Mouse (Mus musculus) limb, embryonic 10.5 days (tissue): Measurements from ENCODE around the gene Clock. TPM values are rescaled to one million over a fixed set of nuclear protein-coding genes. Genes with fewer than 3 reads are reported as not detected.

Experiments
- DNase-seq: peaks from one replicate; pipeline ENCODE4 v3.0.0-alpha.2; 2017; ENCODE audit warnings: low spot score
- H3K27ac ChIP-seq: fragments of 300-500 bp; sonication (generic); 2 replicates; pipeline ENCODE4 v1.5.1; 2016; ENCODE audit warnings: mild to moderate bottlenecking
- H3K27me3 ChIP-seq: fragments of 300-500 bp; sonication (generic); 2 replicates; pipeline ENCODE4 v1.6.1; 2016; ENCODE audit warnings: low read depth, mild to moderate bottlenecking; ENCODE audit not compliant: poor library complexity, severe bottlenecking
- H3K36me3 ChIP-seq: fragments of 300-500 bp; sonication (generic); 2 replicates; pipeline ENCODE4 v1.6.1; 2016; ENCODE audit warnings: mild to moderate bottlenecking, moderate library complexity
- H3K4me1 ChIP-seq: fragments of 300-500 bp; sonication (generic); 2 replicates; pipeline ENCODE4 v1.6.1; 2016
- H3K4me3 ChIP-seq: fragments of 300-500 bp; sonication (generic); 2 replicates; pipeline ENCODE4 v1.5.1; 2016; ENCODE audit warnings: mild to moderate bottlenecking, moderate library complexity
- H3K9me3 ChIP-seq: fragments of 300-500 bp; sonication (generic); replicated peaks from 2 replicates; pipeline ENCODE4 v1.6.1; 2016; ENCODE audit warnings: mild to moderate bottlenecking
- WGBS: fragments of 180-500 bp; shearing (Covaris S2); methylation state at CpG from one replicate; pipeline ENCODE4 v1.1.7; 2016; 5-methylcytosine and 5-hydroxymethylcytosine counted together
- polyA plus RNA-seq: library from polyadenylated mRNA; unstranded; fragments of >200 nt; fragmentation: Nextera tagmentation; extraction: Ambion mirVana; gene quantifications from 2 replicates; pipeline ENCODE4 v1.2.1, GENCODE M21; 2016

The Clock gene
- polyA plus RNA-seq, 1 experiment from 2014 or later, result 10.6 TPM

GRCm38 (mm10) chr5:76163828-76164390, 140.7 kb downstream of the Clock start:
- 61% methylated on average over 4 of the region's 4 CpGs for WGBS
- no peaks in the 10 kb centered on the region for H3K9me3 ChIP-seq
- no peaks in the 10 kb centered on the region for H3K27me3 ChIP-seq
- no peaks in the 10 kb centered on the region for H3K36me3 ChIP-seq
- H3K4me1 ChIP-seq, result no peaks in the 10 kb centered on the region
- H3K27ac ChIP-seq, result no peak overlapping the region
- H3K4me3 ChIP-seq, result no peak overlapping the region
- no peak for DNase-seq

- 81% methylated on average over 5 of the region's 5 CpGs for WGBS
- Histone ChIP-seq H3K4me1 (no peaks in the 10 kb centered on the region), H3K27ac (no peak overlapping the region), H3K9me3 (no peaks in the 10 kb centered on the region), H3K4me3 (no peak overlapping the region), H3K36me3 (no peaks in the 10 kb centered on the region), H3K27me3 (no peaks in the 10 kb centered on the region)
- DNase-seq, result no peak
Measured at GRCm38 (mm10) chr5:76162926-76163325, 141.7 kb downstream of the Clock start.

- Histone ChIP-seq H3K4me1 (no peaks in the 10 kb centered on the region), H3K4me3 (no peak overlapping the region), H3K36me3 (no peaks in the 10 kb centered on the region), H3K27ac (no peak overlapping the region), H3K27me3 (no peaks in the 10 kb centered on the region), H3K9me3 (no peaks in the 10 kb centered on the region)
- no peak for DNase-seq
- 91% methylated on average over 6 of the region's 6 CpGs for WGBS
Measured at GRCm38 (mm10) chr5:76161491-76161890, 143.1 kb downstream of the Clock start.

GRCm38 (mm10) chr5:76160086-76160485, 144.5 kb downstream of the Clock start:
- Histone ChIP-seq H3K4me3 (no peak overlapping the region), H3K27me3 (no peaks in the 10 kb centered on the region), H3K4me1 (no peaks in the 10 kb centered on the region), H3K27ac (no peak overlapping the region), H3K9me3 (no peaks in the 10 kb centered on the region), H3K36me3 (peaks cover 11% of the 10 kb centered on the region)
- 62% methylated on average over 3 of the region's 3 CpGs for WGBS
- DNase-seq, result no peak

Other genes with a start within 250 kb of the Clock start
- 23.1 and 23.2 TPM in 2 replicates for gene Srd5a3, start 164.5 kb downstream of the Clock start, polyA plus RNA-seq
- 67.7 and 79.7 TPM in 2 replicates for gene Tmem165, start 120.9 kb downstream of the Clock start, polyA plus RNA-seq
- not detected in 2 replicates for gene Pdcl2, start 26.4 kb upstream of the Clock start, polyA plus RNA-seq
- 0.31 and 0.65 TPM in 2 replicates for gene Nmu, start 59.0 kb upstream of the Clock start, polyA plus RNA-seq
- not detected in 2 replicates for gene Gm7271, start 179.2 kb upstream of the Clock start, polyA plus RNA-seq
- gene Exoc1, start 224.5 kb upstream of the Clock start, polyA plus RNA-seq, result 33.3 and 44.4 TPM in 2 replicates